Mouse (Mus musculus) kidney, adult 8-10 months (tissue): ENCODE measurements around the gene Cct3.
A peak's percentile ranks its signal among the peaks of the same experiment; 100 is the strongest.
"Not testable (repeated sequence)": the region's sequence is repeated elsewhere in the genome, so short reads cannot be mapped to it uniquely, and the experiment has no call there.

ENCODE experiments used
- DNase-seq, 2 experiments: peaks; one replicate each; pipeline ENCODE4 v3.0.0; 2022

Gene Cct3

DNA sequence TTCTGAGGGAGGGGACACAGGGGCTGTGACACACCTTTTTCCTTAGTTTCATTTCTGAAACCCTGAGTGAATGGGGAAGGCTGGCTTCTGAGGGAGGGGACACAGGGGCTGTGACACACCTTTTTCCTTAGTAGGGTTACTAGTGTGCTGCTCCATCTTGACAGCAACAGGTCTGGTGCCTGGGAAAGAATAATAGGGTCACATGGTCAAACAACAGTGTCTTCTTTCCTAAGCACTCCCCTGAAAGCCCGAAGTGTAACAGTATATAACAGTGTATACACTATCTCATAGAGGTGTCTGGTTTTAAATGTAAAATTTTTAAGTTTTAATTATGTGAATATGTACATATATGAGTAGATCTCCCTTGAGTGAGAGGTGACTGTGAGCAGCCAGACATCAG is 1.6 kb upstream of the Cct3 start:
- not testable (repeated sequence) for DNase-seq

DNA sequence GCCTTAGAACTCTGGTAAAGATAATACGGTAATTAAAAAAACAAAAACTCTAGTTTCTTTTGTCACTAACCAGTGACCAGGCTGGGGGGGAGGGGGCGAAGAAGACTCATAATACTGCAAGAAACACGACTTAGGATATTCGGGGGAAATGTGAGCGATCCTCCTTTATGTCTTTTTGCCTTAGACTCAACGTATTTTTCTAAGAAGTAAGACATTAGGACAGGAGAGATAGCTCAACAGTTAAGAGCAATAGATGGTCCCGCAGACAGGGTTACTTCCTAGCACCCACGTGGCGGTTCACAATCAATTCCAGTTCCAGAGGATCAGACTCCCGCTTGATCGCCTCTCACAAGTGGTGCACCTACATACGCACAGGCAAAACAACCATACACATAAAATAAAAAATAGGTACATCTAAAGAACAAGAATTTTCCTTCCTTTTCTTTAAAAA is 781 bp upstream of the Cct3 start:
- DNase-seq, result no peak

DNA sequence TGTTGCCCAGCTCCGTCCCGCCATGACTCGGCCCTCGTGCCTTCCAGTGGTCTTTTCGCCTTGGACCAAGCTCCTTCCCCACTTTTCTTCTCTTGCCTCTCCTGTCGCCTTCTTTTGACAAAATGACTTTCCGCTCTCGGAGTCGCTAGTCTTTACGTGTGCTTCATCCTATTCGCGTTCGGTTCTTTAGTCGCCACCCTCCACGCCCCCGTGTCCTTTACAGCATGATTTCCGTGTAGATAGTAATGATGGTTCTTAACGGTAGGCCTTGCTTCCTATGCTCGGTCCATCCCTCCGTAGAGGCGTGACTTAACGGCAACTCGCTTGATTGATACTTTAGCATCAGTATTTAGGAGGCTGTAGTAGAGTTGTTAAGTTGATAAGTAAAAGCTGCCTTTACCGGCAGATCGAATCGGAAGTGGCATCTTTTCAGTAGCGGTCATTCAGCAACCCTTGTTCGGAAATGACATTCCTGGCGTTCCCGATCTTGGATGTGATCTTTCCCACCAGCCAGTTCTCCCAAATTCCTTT is 470 bp downstream of the Cct3 start:
- no peak for DNase-seq

DNA sequence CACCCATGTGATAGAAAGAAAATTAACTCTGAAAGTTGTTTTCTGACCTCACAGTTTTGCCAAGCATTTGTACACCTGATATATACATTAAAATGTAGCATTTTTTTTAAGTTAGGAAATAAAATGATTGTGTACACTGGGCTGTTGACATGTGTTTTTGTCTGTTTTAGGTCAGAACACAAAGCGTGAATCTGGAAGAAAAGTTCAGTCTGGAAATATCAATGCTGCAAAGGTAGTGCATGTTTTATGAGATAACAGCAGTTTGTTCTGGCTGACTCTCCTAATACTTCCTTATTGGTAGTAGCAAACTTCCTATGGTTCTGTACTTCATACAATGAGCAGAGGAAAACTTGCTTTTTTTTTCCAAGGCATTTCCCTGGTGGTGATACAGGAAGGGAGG is 2.3 kb downstream of the Cct3 start:
- DNase-seq, result no peak

DNA sequence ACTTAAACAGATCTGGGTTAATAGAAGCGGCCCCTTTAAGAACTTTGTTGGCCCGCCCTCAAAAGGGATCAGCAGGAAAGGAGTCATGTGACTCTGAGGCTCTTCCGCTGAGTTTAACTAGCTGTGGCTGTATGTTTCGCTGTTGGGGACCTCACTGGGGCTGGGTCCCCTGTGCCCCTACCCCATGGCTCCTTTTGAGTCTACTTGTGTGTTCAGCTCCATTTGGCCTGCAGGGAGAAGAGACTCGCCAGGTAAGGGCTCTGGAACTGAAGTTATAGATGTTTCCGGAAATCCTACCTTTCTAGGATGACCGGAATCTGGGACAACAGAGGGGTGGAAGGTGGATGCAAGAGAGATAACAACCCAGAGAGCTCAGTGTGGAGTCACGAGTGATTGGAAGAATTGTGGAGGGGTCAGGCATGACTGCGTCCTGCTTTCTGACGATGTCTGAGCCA is 28.1 kb downstream of the Cct3 start, which contains the start of gene Glmp:
Gene Glmp, plus strand, starts transcription at position 73 of the 455 bp plus-strand sequence.
- DNase-seq, result peak; percentile 67 to 81

DNA sequence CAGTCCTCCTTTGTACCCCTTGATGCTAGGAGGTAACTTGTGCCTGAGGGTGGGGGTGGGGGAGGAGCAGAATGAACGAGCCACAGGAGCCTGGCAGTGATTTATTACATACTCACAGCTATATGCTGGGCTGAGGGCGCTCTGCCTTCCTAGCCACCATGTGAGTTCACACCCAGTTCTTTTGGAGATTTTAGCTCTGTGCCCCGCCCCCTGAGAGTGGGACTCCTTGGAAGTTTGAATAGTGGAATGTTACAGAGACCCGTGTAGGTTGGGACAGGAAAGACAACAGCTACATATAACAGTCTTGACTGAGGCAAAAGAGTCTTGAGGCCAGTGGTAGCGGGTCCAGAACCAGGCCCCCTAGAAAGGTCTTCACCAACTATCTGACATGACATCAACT is 32.0 kb downstream of the Cct3 start:
- DNase-seq, result no peak

DNA sequence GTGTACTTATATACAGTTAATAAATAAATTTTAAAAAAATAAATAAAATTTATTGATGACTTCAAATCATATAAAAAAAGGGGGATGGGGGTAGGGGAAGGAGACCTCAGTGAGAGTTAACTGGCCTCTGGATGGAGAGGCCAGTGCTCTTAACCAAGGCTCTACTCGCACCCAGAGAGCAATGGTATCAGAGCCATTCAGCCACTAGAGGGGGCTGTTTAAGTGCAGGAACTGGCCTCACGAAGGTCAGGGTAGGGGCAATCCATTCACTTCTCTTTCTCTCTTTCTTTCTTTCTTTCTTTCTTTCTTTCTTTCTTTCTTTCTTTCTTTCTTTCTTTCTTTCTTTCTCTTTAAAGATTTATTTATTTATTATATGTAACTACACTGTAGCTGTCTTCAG is 34.4 kb downstream of the Cct3 start:
- DNase-seq, result peak; percentile 31 to 54

DNA sequence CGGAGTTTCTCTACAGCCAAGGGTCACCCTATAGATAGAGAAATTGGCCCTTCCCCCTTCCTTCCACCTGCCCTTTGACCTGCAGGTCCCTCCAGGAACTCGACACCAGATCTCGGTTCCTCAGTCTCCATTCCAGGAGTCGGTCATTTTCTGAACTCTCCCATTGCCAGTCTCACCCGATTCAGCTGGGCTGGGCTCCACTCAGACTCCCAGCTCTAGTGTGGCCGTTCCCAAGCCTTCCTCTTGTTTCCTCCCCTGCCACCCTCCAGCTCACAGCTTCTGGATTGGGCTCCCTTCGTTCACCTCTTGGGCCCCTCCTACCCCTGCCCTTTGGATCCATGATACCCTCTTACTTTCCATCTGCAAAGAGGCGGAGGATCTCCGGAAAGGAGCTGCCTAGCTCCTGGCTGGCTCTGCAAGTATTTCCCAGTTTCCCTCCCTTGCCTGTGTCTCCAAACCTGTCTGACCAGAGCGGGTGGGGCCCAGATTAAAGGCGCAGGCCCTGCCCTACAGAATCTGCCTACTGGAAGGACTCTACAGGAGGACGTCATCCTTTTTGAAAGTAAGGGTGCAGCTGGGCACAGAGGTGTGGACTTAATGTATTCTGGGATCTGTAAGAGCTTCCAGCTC is 37.2 kb downstream of the Cct3 start:
- DNase-seq, result peak; percentile 38 to 39

DNA sequence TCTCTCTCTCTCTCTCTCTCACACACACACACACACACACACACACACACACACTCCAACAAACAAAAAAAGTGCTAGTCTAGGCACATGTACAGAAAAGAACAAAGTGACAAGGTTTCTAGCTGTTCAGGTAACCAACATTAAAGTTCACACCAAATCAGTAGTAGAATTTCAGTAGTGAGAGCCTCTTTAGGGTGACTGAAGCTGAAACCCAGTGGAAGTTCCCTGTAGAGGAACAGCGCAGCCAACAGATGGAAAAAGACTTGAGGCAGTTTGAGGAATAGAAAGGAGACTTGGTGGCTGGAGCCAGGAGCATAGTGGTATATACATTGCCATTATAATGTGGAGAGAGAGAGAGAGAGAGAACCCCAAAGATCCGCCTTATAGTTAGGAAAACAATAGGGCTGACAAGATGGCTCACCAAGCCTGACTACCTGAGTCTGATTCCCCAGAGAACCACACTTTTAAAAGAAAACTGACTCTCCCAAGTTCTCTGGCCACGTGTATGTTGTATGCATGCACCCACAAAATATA is 38.1 kb downstream of the Cct3 start:
- no peak for DNase-seq

DNA sequence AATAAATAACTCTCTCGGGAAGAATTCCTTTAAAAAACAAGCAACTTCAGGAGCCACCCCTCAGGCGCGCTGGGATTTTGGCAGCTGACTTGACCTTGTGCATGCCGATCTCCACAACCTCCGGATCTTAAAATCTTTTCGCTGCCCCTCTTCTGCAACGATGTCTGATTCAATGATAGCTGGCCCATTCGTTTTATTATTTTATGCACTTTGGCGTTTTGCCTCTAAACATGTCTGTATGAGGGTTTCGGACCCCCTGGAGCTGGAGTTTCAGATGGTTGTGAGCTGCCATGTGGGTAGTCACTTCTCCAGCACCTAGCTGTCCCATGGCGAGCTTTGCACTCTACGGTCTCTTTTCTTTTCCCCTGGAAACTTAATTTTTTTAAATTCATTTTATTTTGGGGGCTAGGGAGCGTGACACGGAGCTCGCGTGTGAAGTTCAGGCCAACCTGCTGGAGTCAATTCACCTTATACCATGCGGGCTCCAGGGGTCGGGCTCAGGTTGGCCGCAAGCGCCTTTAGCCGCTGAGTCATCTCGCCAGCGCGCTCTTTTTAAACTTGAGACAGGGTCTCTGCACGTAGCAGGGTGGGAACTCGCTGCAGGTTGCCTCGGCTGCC is 38.6 kb downstream of the Cct3 start:
- peak in 1 of 2 experiments; percentile 27 for DNase-seq

DNA sequence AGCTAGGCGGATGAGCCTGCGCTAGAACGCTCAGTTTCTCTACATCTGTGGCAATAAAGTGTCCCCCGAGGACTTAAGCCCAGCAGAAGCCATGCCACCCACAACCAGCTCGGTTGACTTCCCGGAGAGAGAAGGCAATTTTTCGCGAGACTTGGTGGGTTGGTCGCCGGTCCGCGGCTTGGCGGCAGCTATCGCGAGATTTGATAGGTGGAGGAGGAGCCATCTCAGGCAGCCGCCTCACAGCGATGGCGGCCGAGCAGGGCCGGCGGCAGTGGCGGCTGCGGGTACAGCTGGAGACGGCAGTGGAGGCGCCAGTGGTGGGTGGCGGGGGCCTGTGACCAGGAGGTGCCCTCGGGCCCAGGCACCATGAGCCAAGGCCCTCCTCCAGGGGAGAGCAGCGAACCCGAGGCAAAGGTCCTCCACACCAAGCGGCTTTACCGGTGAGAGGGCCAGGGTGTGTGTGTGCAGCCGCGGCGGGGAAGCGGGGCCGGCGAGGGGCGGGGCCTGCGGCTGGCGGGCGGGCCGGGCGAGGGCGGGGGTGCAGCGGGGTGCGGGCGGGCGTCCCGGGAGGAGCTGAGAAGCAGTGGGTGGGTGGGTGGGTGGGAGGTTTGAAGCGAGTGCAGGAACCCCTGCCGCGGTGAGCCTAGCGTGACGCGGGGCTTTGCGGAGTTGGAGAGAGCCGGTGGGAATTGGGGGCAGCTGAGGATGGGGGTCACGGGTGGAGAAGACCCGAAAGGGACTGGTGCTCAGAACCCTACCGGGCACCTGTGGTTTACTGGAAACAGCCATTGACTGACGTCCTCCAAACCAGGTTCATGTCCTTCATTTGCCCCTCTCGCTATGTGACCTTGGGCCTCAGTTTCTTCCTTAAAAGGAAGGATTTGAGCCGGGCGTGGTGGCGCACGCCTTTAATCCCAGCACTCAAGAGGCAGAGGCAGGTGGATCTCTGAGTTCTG is 39.4 kb downstream of the Cct3 start, which contains the start of the genes Tmem79 and Smg5:
Gene Tmem79, minus strand, starts transcription at position 91 of the 956 bp plus-strand sequence.
Gene Smg5, plus strand, starts transcription at position 203 of the 956 bp plus-strand sequence.
- DNase-seq, result peak; percentile 95 to 97

DNA sequence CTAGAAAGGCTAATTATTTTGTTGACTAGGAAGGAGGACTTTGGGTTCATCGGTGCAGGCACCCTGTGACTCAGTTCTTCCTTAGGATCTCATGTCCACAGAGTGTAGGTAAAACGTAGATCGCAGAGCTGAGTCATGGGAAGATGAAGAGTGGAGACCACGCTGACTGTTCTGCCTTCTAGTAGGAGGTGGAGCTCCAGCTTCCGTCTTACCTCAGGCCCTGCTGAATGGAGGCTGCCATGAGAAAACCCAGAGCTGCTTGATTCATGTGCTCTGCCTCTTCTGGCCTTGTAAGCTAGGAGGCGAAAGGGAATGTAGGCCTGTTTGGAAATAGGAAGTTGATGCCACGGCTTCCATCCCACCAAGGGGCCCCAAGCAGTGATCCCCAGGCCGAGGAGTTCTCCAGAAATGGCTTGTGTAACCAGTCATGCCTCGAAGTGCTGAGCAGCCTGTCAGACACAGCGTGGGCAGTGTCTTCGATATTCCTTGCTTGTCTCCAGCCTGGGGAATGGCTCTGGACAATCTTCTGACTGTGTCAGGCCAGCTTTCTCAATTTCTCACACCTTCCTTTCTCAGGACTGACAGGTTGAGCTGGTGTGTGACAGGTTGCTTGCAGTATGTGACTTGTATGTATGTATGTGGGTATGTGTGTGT is 40.6 kb downstream of the Cct3 start:
- no peak for DNase-seq

DNA sequence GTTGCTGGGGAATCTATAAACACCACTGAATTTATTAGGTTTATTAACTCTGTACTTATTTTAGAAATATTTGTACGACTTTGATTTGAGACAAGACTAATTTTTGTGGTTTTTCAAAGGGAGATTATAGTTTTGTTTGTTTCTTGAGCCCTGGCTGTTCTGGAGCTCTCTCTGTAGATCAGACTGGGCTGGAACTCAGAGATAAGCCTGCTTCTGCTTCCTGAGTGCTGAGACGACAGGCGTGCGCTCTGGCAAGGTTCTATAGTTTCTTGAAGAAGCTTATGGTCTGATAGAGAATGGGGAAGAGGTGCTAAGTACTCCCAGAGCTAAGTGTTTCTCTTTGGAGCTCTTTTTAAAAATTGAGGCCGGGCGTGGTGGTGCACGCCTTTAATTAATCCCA is 41.4 kb downstream of the Cct3 start:
- no peak for DNase-seq

DNA sequence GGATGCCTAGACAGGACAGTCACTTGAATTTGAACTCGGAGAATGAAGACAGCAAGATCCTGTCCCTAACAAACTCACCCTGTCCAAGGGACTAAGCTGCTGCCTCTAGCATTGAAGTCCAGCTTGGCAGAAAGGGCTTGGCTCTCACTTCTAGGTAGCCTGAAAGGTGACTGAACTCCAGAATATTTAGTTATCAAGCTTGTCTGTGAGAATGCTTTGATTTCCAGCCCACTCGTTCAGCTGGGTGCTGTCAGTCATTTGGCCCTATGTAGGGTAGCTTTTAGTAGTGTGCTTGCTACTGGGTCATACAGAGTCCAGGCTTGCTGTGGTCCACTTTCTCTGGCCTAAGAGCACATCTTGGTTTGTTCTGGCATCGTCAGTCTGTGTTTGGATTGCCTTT is 42.1 kb downstream of the Cct3 start:
- no peak for DNase-seq

DNA sequence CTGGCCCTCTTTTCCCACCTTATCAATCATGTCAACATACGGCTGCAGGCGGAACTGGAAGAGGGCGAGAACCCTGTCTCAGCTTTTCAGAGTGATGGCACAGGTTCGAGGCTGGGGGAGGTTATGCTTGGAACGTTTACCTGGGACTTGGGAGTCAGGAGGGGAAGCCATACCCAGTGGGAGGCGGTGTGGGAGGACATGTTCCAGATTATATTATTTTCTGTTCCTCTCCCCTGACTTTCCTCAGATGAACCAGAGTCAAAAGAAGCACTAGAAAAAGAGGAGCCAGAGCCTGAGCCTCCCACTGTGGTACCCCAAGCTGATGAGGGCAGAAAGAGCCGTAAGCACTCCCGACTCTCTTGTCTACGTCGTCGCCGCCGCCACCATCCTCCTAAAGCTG is 53.8 kb downstream of the Cct3 start:
- DNase-seq, result no peak

DNA sequence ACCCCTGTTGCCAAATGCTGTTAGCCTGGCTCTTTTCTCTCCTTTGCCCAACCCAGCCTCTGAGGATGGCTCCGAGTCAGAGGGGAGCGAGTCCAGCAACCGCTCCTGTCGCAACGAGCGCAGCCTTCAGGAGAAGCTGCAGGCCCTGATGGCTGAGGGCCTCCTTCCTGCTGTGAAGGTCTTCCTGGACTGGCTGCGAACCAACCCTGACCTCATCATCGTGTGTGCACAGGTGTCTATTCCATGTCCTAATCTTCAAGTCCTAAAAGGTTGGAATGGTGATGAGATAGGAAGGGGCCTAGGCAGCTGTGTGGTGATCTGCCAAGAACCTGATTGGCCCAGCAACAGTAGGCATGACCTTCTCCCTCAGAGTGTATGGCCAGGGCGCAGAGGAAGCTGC is 56.0 kb downstream of the Cct3 start:
- DNase-seq, result no peak

DNA sequence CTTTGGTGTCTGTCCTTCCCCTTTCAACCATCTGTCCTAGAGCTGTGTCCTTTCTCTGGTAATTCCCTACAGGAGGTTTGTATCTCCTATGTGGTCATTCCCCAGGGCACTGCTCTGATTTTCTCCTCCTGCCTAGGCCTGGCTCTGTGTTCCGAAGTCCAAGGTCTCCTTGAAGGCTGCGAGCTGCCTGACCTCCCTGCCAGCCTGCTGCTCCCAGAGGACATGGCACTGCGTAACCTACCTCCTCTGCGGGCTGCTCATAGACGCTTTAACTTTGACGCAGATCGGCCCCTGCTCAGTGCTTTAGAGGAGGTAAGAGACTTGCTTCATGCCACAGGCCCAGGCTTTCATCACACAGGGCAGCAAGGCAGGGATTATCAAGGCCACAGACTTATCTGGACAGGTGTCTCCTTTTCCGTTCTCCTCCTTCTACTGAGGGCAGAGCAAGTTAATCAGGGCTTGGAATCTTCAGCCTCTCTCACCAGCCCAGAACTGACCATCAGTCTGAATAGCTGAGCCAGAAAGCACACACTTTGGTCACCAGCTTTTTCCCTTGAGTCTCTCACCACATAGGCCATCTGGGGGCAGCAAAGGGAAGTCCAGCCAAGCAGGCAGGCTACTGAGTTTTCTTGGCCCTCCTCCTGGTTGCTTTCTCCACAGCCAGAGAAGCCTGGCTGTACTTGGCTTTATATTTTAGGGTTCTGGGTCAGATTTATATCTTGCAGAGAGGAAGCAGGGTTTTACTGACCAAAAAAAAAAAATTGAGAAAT is 57.7 kb downstream of the Cct3 start:
- peak; percentile 43 to 47 for DNase-seq

DNA sequence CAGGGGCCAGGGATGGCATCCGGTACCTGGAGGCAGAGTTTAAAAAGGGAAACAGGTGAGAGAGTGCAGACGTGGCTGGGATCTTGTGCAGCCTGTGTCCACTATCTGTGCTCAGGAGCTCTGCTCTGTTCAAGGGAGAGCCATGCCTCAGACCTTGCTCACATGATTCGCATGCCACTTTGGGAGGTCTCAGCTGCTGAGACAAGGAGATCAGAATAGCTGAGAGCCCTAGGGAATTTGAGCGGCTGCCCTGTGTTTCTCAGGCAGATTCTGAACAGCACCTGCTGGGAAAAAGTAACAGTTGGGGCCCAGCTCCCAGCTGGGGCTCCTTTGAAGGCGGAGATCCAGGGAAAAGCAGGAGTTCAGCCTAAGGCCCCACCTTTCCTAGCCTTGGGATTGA is 62.7 kb downstream of the Cct3 start:
- no peak for DNase-seq

DNA sequence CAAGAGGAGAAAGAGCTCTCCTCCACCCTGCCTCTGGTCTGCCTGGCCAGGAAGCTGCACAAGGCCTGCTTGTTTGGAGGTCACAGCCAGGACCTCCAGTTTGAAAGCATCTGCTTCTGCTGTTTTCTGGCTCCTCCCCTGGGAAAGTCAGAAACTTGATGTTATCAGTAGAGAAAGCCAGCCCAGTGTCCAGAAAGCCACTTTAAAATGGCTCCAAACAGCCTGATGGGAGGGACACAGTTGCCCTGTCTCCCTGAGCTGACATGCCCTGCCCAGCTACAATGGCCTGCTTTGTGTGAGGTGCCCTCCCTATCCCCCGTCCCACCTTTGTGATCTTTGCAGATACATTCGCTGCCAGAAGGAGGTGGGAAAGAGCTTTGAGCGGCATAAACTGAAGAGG is 63.1 kb downstream of the Cct3 start:
- no peak for DNase-seq

DNA sequence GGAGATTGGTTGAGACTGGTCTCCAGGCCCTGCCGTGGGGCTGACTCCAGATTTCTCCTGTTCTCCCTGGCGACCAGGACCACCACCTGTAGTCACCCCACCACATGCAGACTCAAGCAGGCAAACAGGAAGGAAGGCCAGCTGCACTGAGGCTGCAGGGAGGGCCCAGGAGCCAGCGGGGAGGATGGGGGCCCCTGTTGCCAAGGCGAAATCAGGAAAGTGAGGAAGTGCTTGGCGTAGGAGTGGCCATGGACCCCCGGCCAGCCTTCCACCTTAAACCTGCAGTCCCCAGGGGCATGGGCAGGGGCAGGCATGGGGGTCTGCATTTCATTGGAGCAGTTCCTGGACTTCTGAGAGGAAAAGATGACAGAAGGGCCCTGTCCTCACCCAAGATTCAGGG is 64.2 kb downstream of the Cct3 start:
- DNase-seq, result no peak

DNA sequence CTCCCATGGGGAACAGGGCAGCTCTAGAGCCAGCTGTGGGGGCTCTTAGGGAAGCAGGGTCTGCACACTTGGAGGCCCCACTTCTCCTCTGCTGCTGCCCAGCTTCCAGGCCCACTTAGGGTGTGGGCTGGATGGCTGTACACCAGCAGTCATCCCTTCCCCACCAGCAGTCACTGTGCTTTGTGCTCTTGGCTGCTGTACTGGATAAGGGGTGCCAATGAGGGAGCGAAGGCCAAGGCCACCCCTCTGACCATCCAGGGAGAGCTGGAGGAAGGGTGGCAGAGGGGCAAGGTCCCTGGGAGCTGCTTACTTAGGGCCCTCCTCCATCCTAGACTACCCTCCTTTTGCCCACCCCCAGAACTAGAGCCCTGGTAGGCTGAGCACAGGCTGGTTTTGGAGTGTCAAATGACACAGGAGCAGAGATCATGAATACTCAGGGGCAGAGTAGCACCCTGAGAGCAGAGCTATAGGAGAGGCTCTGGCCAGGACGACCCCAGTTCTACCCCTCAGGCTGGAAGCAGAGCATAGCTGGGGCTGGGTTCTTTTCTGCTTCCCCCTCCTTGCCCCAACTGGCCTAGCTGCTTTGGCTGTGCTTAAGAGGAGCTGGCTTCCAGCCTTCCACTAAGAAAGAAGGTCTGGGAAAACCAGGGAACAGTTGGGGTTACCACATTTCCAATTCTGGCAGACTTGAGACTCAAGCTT is 64.8 kb downstream of the Cct3 start:
- DNase-seq, result no peak
